Mouse (Mus musculus) brain, embryonic 14.5 days (tissue): Measurements from ENCODE around the gene Dlx6.

Experiments
- CTCF ChIP-seq: fragments of 200-500 bp; IDR thresholded peaks from 2 replicates; pipeline ENCODE4 v1.5.1; 2012; ENCODE audit warnings: inconsistent platforms, mild to moderate bottlenecking, moderate library complexity, borderline replicate concordance; ENCODE audit not compliant: insufficient read depth, insufficient read length; ENCODE audit errors: extremely low read depth
- POLR2A ChIP-seq: fragments of 200-500 bp; IDR thresholded peaks from 2 replicates; pipeline ENCODE4 v1.6.1; 2012; ENCODE audit warnings: mild to moderate bottlenecking, inconsistent platforms, borderline replicate concordance; ENCODE audit not compliant: poor library complexity, insufficient read depth, insufficient read length, severe bottlenecking; ENCODE audit errors: extremely low read depth

DNA sequence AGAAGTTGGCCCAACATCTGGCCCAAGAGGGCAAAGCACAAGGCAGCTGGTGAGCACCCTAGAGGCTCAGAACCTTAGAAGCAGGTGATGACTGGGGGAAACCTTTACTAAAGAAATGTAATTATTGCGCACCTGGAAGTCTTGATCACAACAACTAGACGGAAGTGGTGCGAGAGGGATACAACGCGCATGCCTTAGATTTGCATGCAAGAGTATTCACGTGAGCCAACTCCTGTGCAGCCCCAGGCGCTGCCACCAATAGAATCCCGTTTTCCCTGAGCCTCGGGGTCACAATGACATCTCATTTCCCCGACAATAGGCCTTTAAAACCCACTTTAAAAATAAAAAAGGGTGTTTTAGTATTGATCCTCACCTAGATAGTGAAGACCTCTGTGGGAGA is 12.0 kb upstream of the Dlx6 start:
- no peak for TF ChIP-seq CTCF
- no peak for TF ChIP-seq POLR2A
